Mouse (Mus musculus): Measurements from ENCODE around the gene Kcnh1. TPM values are rescaled to one million over a fixed set of nuclear protein-coding genes. Genes with fewer than 3 reads are reported as not detected.

The Kcnh1 gene
- total and polyA plus RNA-seq, 3 experiments: not detected

- DNase-seq (ENCODE audit: extremely low read depth): no peak
- Histone ChIP-seq H3K79me2 (replicated peaks; ENCODE audit: control insufficient read depth, extremely low read depth, insufficient read depth, poor library complexity, severe bottlenecking) (no peaks in the 10 kb centered on the region), H3K4me3 (replicated peaks in 1 of 3; ENCODE audit: low read depth in 2 of 3, low read length in 2 of 3, poor library complexity in 1 of 3) (no peak overlapping the region), H3K9ac (ENCODE audit: insufficient read depth, low read depth) (no peak overlapping the region), H3K27me3 (replicated peaks) (peaks cover 59% of the 10 kb centered on the region), H3K27ac (ENCODE audit: insufficient read depth, low read depth) (no peak overlapping the region), H3K9me3 (replicated peaks; ENCODE audit: low read length) (no peaks in the 10 kb centered on the region), H3K4me1 (ENCODE audit: control insufficient read depth in 1 of 2, insufficient read depth in 2 of 2) (no peaks in the 10 kb centered on the region), H3K36me3 (replicated peaks in 1 of 2; ENCODE audit: control insufficient read depth in 1 of 2, insufficient read depth in 1 of 2, low read length in 1 of 2) (no peaks in the 10 kb centered on the region), H3K4me2 (ENCODE audit: insufficient read depth, low read depth, poor library complexity, severe bottlenecking) (no peak overlapping the region)
- dilution Hi-C loops (cut with MboI; ENCODE audit: extremely low pct_ligation_motif_present, extremely low pct_unique_long_range_greater_than_20kb, low sequenced_read_pairs) (no loop called here), in situ Hi-C loops (cut with MboI; ENCODE audit: low pct_ligation_motif_present, low pct_unique_long_range_greater_than_20kb, low sequenced_read_pairs) (no loop called here)
- TF ChIP-seq GABPA (IDR thresholded peaks at IDR 0.05; ENCODE audit: insufficient replicate concordance, low read depth, low read length): no peak
- no peak for TF ChIP-seq BHLHE40 (IDR thresholded peaks at IDR 0.05; ENCODE audit: low read depth, low read length)
- TF ChIP-seq IRF4 (IDR thresholded peaks at IDR 0.05; ENCODE audit: low read depth, low read length): no peak
- no peak for TF ChIP-seq MYC (IDR thresholded peaks at IDR 0.05; ENCODE audit: low read depth, low read length)
- no peak for TF ChIP-seq MAZ (IDR thresholded peaks at IDR 0.05; ENCODE audit: low read depth, low read length)
- TF ChIP-seq KAT2A (IDR thresholded peaks at IDR 0.05; ENCODE audit: insufficient replicate concordance, low read length): no peak
Measured at GRCm38 (mm10) chr1:192503651-192504050, 313.1 kb downstream of the Kcnh1 start.

DNA sequence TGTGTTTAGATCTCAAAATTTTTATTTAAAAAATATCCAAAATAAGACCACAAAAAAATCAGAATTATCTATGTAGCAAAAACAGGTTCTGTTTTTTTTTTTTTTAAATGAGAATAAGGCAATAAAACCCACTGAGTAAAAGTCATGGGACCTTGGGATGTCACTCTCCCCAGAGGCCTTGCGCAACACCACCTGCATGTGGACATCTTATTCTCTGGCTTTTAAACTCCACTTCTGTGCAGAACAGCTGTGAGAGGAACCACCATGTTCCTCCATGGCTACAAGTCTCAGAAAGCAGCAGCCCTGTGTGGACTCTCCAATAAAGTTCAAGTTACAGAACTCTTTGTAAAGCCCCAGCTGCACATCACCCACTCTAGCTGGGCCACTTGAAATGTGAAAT lies 322.2 kb downstream of the Kcnh1 start:
- Histone ChIP-seq H3K4me1 (ENCODE audit: control insufficient read depth in 1 of 2, insufficient read depth in 2 of 2) (peaks cover under 1 to 3% of the 10 kb centered on the region in 2 experiments; a peak in 2 of 4 replicates), H3K27me3 (replicated peaks) (peaks cover 23% of the 10 kb centered on the region), H3K4me2 (ENCODE audit: insufficient read depth, low read depth, poor library complexity, severe bottlenecking) (no peak overlapping the region), H3K4me3 (replicated peaks in 1 of 3; ENCODE audit: low read depth in 2 of 3, low read length in 2 of 3, poor library complexity in 1 of 3) (no peak overlapping the region), H3K9ac (ENCODE audit: insufficient read depth, low read depth) (no peak overlapping the region), H3K9me3 (replicated peaks; ENCODE audit: low read length) (no peaks in the 10 kb centered on the region), H3K27ac (ENCODE audit: insufficient read depth, low read depth) (no peak overlapping the region), H3K79me2 (replicated peaks; ENCODE audit: control insufficient read depth, extremely low read depth, insufficient read depth, poor library complexity, severe bottlenecking) (no peaks in the 10 kb centered on the region), H3K36me3 (replicated peaks in 1 of 2; ENCODE audit: control insufficient read depth in 1 of 2, insufficient read depth in 1 of 2, low read length in 1 of 2) (no peaks in the 10 kb centered on the region)
- in situ Hi-C loops (cut with MboI; ENCODE audit: low pct_ligation_motif_present, low pct_unique_long_range_greater_than_20kb, low sequenced_read_pairs) (no loop called here), dilution Hi-C loops (cut with MboI; ENCODE audit: extremely low pct_ligation_motif_present, extremely low pct_unique_long_range_greater_than_20kb, low sequenced_read_pairs) (no loop called here)
- TF ChIP-seq BHLHE40 (IDR thresholded peaks at IDR 0.05; ENCODE audit: low read depth, low read length) (no peak), TBP (conservative IDR thresholded peaks at IDR 0.05; ENCODE audit: low read depth, low read length) (no peak), TCF12 (IDR thresholded peaks at IDR 0.05; ENCODE audit: low read depth, low read length) (no peak), PAX5 (IDR thresholded peaks at IDR 0.05; ENCODE audit: low read length) (no peak), NRF1 (IDR thresholded peaks at IDR 0.05; ENCODE audit: low read depth, low read length) (no peak), ETS1 (conservative IDR thresholded peaks at IDR 0.05; ENCODE audit: low read depth, low read length) (no peak), USF2 (conservative IDR thresholded peaks at IDR 0.05; ENCODE audit: low read depth, low read length) (no peak), E2F4 (IDR thresholded peaks at IDR 0.05; ENCODE audit: insufficient replicate concordance, low read depth, low read length) (no peak), ZNF384 (IDR thresholded peaks at IDR 0.05; ENCODE audit: low read depth, low read length) (no peak), ZC3H11A (IDR thresholded peaks at IDR 0.05; ENCODE audit: low read depth, low read length) (no peak), MAFK (IDR thresholded peaks at IDR 0.05; ENCODE audit: insufficient replicate concordance, low read length) (no peak), ELF1 (IDR thresholded peaks at IDR 0.05; ENCODE audit: low read depth, low read length) (no peak), NELFE (IDR thresholded peaks at IDR 0.05; ENCODE audit: low read depth, low read length) (no peak), HCFC1 (IDR thresholded peaks at IDR 0.05; ENCODE audit: low read depth, low read length) (no peak), JUN (IDR thresholded peaks at IDR 0.05; ENCODE audit: insufficient read depth, low read depth, low read length) (no peak), USF1 (IDR thresholded peaks at IDR 0.05; ENCODE audit: low read depth, low read length) (no peak), RAD21 (IDR thresholded peaks at IDR 0.05; ENCODE audit: low read depth, low read length) (no peak)
- DNase-seq (ENCODE audit: extremely low read depth): no peak

Measured in CH12.LX (cell line).